Mouse (Mus musculus): Measurements from ENCODE around the gene Tmc5.

DNA sequence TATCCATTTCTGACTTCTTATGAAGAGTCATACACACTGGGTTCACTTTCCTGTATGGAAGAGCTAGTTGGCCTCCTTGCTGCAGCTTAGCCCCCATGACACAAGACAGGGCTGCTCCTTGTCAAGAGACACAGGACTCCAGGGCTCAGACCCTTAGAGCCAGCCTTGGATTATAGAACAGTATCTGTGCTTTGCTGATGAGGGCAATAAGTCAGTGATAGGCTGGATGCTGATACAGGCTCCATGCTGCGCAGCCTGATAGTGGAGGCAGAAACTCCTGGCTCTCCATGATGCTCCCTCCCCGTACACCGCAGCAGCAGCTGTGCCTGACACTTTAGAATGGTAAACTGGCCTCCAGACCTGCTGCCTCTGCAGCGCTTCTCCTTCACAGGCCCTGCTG, 73.0 kb downstream of the Tmc5 start:
- TF ChIP-seq POLR2A (IDR thresholded peaks at IDR 0.05; ENCODE audit: low read depth, low read length) (no peak), CTCF (IDR thresholded peaks at IDR 0.05; ENCODE audit: borderline replicate concordance, insufficient read depth, low read length) (no peak)
